Comparison of ENCODE assay signal across 16 mouse cellular contexts in genomic region chrX:7782603-7783092, GRCm38 (mm10).
"Had no signal": no experiment of that assay in that cellular context is flagged by ENCODE, and none has a peak within 500 bp of the region (broad histone marks: within the 10 kb centered on the region; RNA-seq: fewer than 3 reads in every experiment).

No protein-coding gene starts in this region.

- H3K4me3 ChIP-seq: layer of hippocampus, adult 2 months; left cerebral cortex, adult 2 months; liver, embryonic 15.5 days; midbrain, embryonic 15.5 days; neural tube, embryonic 12.5 days; neural tube, embryonic 15.5 days had no signal

- H3K36me3 ChIP-seq: liver, embryonic 15.5 days; midbrain, embryonic 15.5 days; neural tube, embryonic 12.5 days; neural tube, embryonic 15.5 days had no signal

- H3K4me1 ChIP-seq: midbrain, embryonic 15.5 days; neural tube, embryonic 12.5 days; neural tube, embryonic 15.5 days had no signal

- H3K9ac ChIP-seq: liver, embryonic 15.5 days; midbrain, embryonic 15.5 days; neural tube, embryonic 12.5 days; neural tube, embryonic 15.5 days had no signal

- DNase-seq: kidney, adult 2 months; kidney, postnatal 25 days; layer of hippocampus, adult 9-11 months; lung, adult 2 months; lung, postnatal 36 days; right cerebral cortex, adult 18-20 months; right cerebral cortex, postnatal 25 days; thymus, postnatal 4 days had no signal

- H3K27me3 ChIP-seq: liver, embryonic 15.5 days; midbrain, embryonic 15.5 days; neural tube, embryonic 12.5 days; neural tube, embryonic 15.5 days had no signal

- H3K9me3 ChIP-seq: liver, embryonic 15.5 days; midbrain, embryonic 15.5 days; neural tube, embryonic 12.5 days; neural tube, embryonic 15.5 days had no signal

- ATAC-seq: midbrain, embryonic 15.5 days had no signal

- H3K27ac ChIP-seq: kidney, postnatal 0 days; layer of hippocampus, adult 2 months; left cerebral cortex, adult 2 months; liver, embryonic 15.5 days; midbrain, embryonic 15.5 days; neural tube, embryonic 12.5 days; neural tube, embryonic 15.5 days had no signal

- H3K4me2 ChIP-seq: liver, embryonic 15.5 days; midbrain, embryonic 11.5 days; midbrain, embryonic 15.5 days; neural tube, embryonic 12.5 days; neural tube, embryonic 15.5 days had no signal
